Comparison of ENCODE assay signal across 10 mouse cellular contexts in the genomic region with DNA sequence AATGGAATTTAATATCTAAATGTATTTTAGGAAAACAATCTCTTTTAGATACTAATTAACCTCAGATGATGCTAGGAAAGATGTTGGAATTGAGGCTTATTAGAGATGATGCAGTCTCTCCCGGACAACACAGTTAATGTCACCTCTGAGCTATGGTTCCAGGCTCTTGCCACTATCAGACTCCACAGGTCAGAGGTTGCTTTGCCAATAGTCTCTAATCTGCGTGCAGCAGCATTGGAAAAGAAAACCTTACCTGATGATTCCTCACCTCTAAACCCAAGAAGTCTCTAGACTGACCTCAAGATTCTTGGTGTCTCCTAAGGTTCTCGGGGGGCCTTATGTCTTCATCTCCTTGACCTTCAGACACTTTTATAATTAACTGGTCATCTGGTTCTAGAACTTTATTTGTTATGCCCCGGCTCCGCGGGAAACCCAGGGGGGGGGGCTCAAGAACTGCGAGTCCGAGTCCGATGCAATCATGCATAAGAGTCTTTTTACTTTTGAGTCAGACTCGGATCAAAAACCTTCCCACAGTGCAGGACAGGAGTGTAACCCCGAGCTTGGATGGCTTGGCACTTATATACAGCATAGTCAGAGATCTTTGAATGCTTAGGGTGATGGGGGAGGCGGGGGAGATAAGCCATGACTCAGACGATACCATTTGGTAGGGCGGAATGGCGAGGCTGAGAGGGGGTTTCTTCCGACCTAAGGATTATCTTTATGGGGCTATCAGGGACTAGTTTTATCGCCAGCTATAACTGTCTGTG.
DNase-seq lines count a peak whose midpoint lies in the region; ATAC-seq and TF ChIP-seq lines count a peak whose summit lies in the region.
"Had no signal": no experiment of that assay in that cellular context is flagged by ENCODE, and none has a peak within 500 bp of the region (broad histone marks: within the 10 kb centered on the region; RNA-seq: fewer than 3 reads in every experiment).

No protein-coding gene starts in this region.

- no peaks in the 10 kb centered on the region for H3K27me3 ChIP-seq in heart, embryonic 10.5 days (ENCODE audit: insufficient read depth, poor library complexity, severe bottlenecking)
- no peaks in the 10 kb centered on the region for H3K27me3 ChIP-seq in Patski
- peaks cover 28% of the 10 kb centered on the region for H3K27me3 ChIP-seq in hindbrain, embryonic 10.5 days (ENCODE audit: insufficient read depth, poor library complexity, severe bottlenecking)
- H3K27me3 ChIP-seq in liver, embryonic 16.5 days (ENCODE audit: control insufficient read depth, insufficient read depth, low read depth, low read length): peaks cover 11% of the 10 kb centered on the region

- POLR2A ChIA-PET in Patski (lab: Charles Lee): no interaction called here

- peak overlapping the region; percentile 74 for H3K27ac ChIP-seq in heart, embryonic 10.5 days
- H3K27ac ChIP-seq in hindbrain, embryonic 10.5 days: no peak overlapping the region
- no peak overlapping the region for H3K27ac ChIP-seq in liver, embryonic 16.5 days (ENCODE audit: low read length)

- peaks cover 18% of the 10 kb centered on the region for H3K4me1 ChIP-seq in heart, embryonic 10.5 days
- peaks cover 11% of the 10 kb centered on the region for H3K4me1 ChIP-seq in hindbrain, embryonic 10.5 days (replicated peaks)
- peaks cover 12% of the 10 kb centered on the region for H3K4me1 ChIP-seq in liver, embryonic 16.5 days (ENCODE audit: control insufficient read depth, low read depth, low read length)

- peak; percentile 72 for DNase-seq in heart, embryonic 10.5 days (ENCODE audit: low spot score)
- DNase-seq in heart, adult 9 months (ENCODE audit: low spot score in 2 of 2): no peak
- DNase-seq in Patski (ENCODE audit: low read depth, low spot score): no peak
- no peak for DNase-seq in hindbrain, embryonic 10.5 days (ENCODE audit: low spot score)
- DNase-seq in urinary bladder, postnatal 14 days (ENCODE audit: low spot score): no peak
- no peak for DNase-seq in testis, postnatal 14 days (ENCODE audit: low spot score)
- no peak for DNase-seq in gastrocnemius, postnatal 14 days
- DNase-seq: adrenal gland, adult 2 months; B cell, adult 2 months had no signal

- 4% methylated on average over 17 of the region's 17 CpGs for WGBS in heart, embryonic 10.5 days
- 8% methylated on average over 17 of the region's 17 CpGs for WGBS in hindbrain, embryonic 10.5 days
- WGBS in liver, embryonic 16.5 days (ENCODE audit: insufficient replicate concordance): 9% methylated on average over 17 of the region's 17 CpGs

- no peak for TF ChIP-seq CTCF in Patski (IDR thresholded peaks at IDR 0.05)

- in situ Hi-C loops in Patski (cut with MboI; ENCODE audit: low pct_unique_long_range_greater_than_20kb): no loop called here

- CTCF ChIA-PET in Patski (lab: Charles Lee): interaction anchor here (1.1 to 1.7 kb wide), 3 partner anchors 8 to 18 kb away, joined by 3 to 4 read pairs (median 4); no protein-coding TSS in a partner anchor

- no peak overlapping the region for H3K9ac ChIP-seq in liver, embryonic 16.5 days (ENCODE audit: low read depth, low read length)

- peak overlapping the region; percentile 51 for H3K4me3 ChIP-seq in heart, embryonic 10.5 days
- H3K4me3 ChIP-seq in hindbrain, embryonic 10.5 days: peak overlapping the region; percentile 43
- peak overlapping the region; percentile 12 for H3K4me3 ChIP-seq in liver, embryonic 16.5 days (ENCODE audit: low read depth, low read length)

- intact Hi-C loops in gastrocnemius, postnatal 14 days (cut with DNase I; ENCODE audit: low total_unique reads): no loop called here

- H3K4me2 ChIP-seq in liver, embryonic 16.5 days (ENCODE audit: low read depth, low read length): peak overlapping the region; percentile 56

- ATAC-seq in Patski: peak; percentile 42
- peak; percentile 81 for ATAC-seq in liver, embryonic 16.5 days (ENCODE audit: low read depth)

- no peaks in the 10 kb centered on the region for H3K36me3 ChIP-seq in heart, embryonic 10.5 days
- no peaks in the 10 kb centered on the region for H3K36me3 ChIP-seq in hindbrain, embryonic 10.5 days
- H3K36me3 ChIP-seq in liver, embryonic 16.5 days (ENCODE audit: control insufficient read depth, insufficient read depth): no peaks in the 10 kb centered on the region

- no peaks in the 10 kb centered on the region for H3K9me3 ChIP-seq in heart, embryonic 10.5 days
- no peaks in the 10 kb centered on the region for H3K9me3 ChIP-seq in hindbrain, embryonic 10.5 days
- no peaks in the 10 kb centered on the region; the same call in 1 of the 2 replicates for H3K9me3 ChIP-seq in liver, embryonic 16.5 days (replicated peaks; ENCODE audit: control insufficient read depth, low read length)
